Mouse (Mus musculus) CH12.LX (cell line): Measurements from ENCODE around the gene Sphk1. TPM values are rescaled to one million over a fixed set of nuclear protein-coding genes. Genes with fewer than 3 reads are reported as not detected.

Experiments used
- DNase-seq: peaks from one replicate; pipeline ENCODE4 v3.0.0-alpha.2; 2013; ENCODE audit errors: extremely low read depth
- H3K27ac ChIP-seq: 2 replicates; pipeline ENCODE4 v1.5.1; 2012; ENCODE audit warnings: low read depth, mild to moderate bottlenecking, control low read depth, moderate library complexity; ENCODE audit not compliant: insufficient read depth
- H3K27me3 ChIP-seq: replicated peaks from 2 replicates; pipeline ENCODE3; 2012; ENCODE audit warnings: inconsistent platforms
- H3K36me3 ChIP-seq, 2 experiments: replicated peaks in 1 of 2; 2 replicates each; pipeline versions ENCODE3 to v1.6.1; 2012; ENCODE audit warnings: inconsistent platforms in 1 of 2, low read length in 1 of 2, mild to moderate bottlenecking in 1 of 2, mixed read lengths in 1 of 2, moderate library complexity in 1 of 2; ENCODE audit not compliant: control insufficient read depth in 1 of 2, insufficient read depth in 1 of 2
- H3K4me1 ChIP-seq, 2 experiments: 2 replicates each; pipeline ENCODE4 v1.6.1; 2012; ENCODE audit warnings: inconsistent platforms in 1 of 2, moderate library complexity in 1 of 2; ENCODE audit not compliant: insufficient read depth in 2 of 2, control insufficient read depth in 1 of 2
- H3K4me2 ChIP-seq: 2 replicates; pipeline ENCODE4 v1.6.1; 2012; ENCODE audit warnings: low read depth, mild to moderate bottlenecking, control low read depth; ENCODE audit not compliant: poor library complexity, insufficient read depth, severe bottlenecking
- H3K4me3 ChIP-seq, 3 experiments: fragments of 150-350 bp in 1 of 3; sonication (generic) in 1 of 3; replicated peaks in 1 of 3; 2 replicates each; pipeline versions ENCODE3 to v1.5.1; 2011 to 2012; ENCODE audit warnings: low read depth in 2 of 3, low read length in 2 of 3, mild to moderate bottlenecking in 2 of 3, moderate library complexity in 2 of 3, control low read depth in 1 of 3, improper control_type of control experiment in 1 of 3, inconsistent platforms in 1 of 3, mixed read lengths in 1 of 3; ENCODE audit not compliant: poor library complexity in 1 of 3
- H3K79me2 ChIP-seq: replicated peaks from 2 replicates; pipeline ENCODE4 v1.6.1; 2012; ENCODE audit warnings: mild to moderate bottlenecking, moderate library complexity; ENCODE audit not compliant: control insufficient read depth, poor library complexity, insufficient read depth, severe bottlenecking; ENCODE audit errors: extremely low read depth
- H3K9ac ChIP-seq: 2 replicates; pipeline ENCODE4 v1.6.1; 2012; ENCODE audit warnings: low read depth, mild to moderate bottlenecking, control low read depth, moderate library complexity; ENCODE audit not compliant: insufficient read depth
- H3K9me3 ChIP-seq: replicated peaks from 2 replicates; pipeline ENCODE3; 2012; ENCODE audit warnings: low read length, inconsistent platforms, mixed read lengths
- BHLHE40 ChIP-seq: IDR thresholded peaks from 2 replicates; pipeline ENCODE4 v1.6.1; 2011; ENCODE audit warnings: mild to moderate bottlenecking, low read depth, low read length, improper control_type of control experiment
- CHD2 ChIP-seq: IDR thresholded peaks from 2 replicates; pipeline ENCODE4 v1.6.1; 2011; ENCODE audit warnings: low read length, improper control_type of control experiment
- ETS1 ChIP-seq: conservative IDR thresholded peaks from 2 replicates; pipeline ENCODE4 v1.6.1; 2012; ENCODE audit warnings: low read depth, mild to moderate bottlenecking, inconsistent platforms, low read length, improper control_type of control experiment, moderate library complexity
- IRF4 ChIP-seq: IDR thresholded peaks from 2 replicates; pipeline ENCODE4 v1.6.1; 2014; ENCODE audit warnings: low read depth, mild to moderate bottlenecking, inconsistent platforms, low read length, improper control_type of control experiment
- KAT2A ChIP-seq: IDR thresholded peaks from 2 replicates; pipeline ENCODE4 v1.6.1; 2012; ENCODE audit warnings: low read length, improper control_type of control experiment, inconsistent platforms; ENCODE audit not compliant: insufficient replicate concordance
- MAFK ChIP-seq: IDR thresholded peaks from 2 replicates; pipeline ENCODE4 v1.6.1; 2011; ENCODE audit warnings: low read length, improper control_type of control experiment; ENCODE audit not compliant: insufficient replicate concordance
- MAZ ChIP-seq: IDR thresholded peaks from 2 replicates; pipeline ENCODE4 v1.6.1; 2012; ENCODE audit warnings: low read depth, mild to moderate bottlenecking, inconsistent platforms, low read length, improper control_type of control experiment, moderate library complexity
- MEF2A ChIP-seq: IDR thresholded peaks from 2 replicates; pipeline ENCODE4 v1.6.1; 2014; ENCODE audit warnings: low read depth, mild to moderate bottlenecking, inconsistent platforms, low read length, improper control_type of control experiment, borderline replicate concordance
- MXI1 ChIP-seq: IDR thresholded peaks from 2 replicates; pipeline ENCODE4 v1.6.1; 2011; ENCODE audit warnings: mild to moderate bottlenecking, low read depth, low read length, improper control_type of control experiment
- NELFE ChIP-seq: IDR thresholded peaks from 2 replicates; pipeline ENCODE4 v1.6.1; 2011; ENCODE audit warnings: low read depth, low read length, improper control_type of control experiment
- PAX5 ChIP-seq: IDR thresholded peaks from 2 replicates; pipeline ENCODE4 v1.6.1; 2012; ENCODE audit warnings: low read length, inconsistent platforms, mixed read lengths
- POLR2A ChIP-seq: IDR thresholded peaks from 2 replicates; pipeline ENCODE4 v1.6.1; 2011; ENCODE audit warnings: low read depth, mild to moderate bottlenecking, improper control_type of control experiment, low read length
- POLR2AphosphoS2 ChIP-seq: IDR thresholded peaks from 2 replicates; pipeline ENCODE4 v1.6.1; 2011; ENCODE audit warnings: low read depth, low read length, improper control_type of control experiment
- RCOR1 ChIP-seq: conservative IDR thresholded peaks from 2 replicates; pipeline ENCODE4 v1.6.1; 2012; ENCODE audit warnings: low read depth, mild to moderate bottlenecking, inconsistent platforms, low read length, improper control_type of control experiment
- SIN3A ChIP-seq: IDR thresholded peaks from 2 replicates; pipeline ENCODE4 v1.6.1; 2012; ENCODE audit warnings: low read length, improper control_type of control experiment, inconsistent platforms
- SMC3 ChIP-seq: IDR thresholded peaks from 2 replicates; pipeline ENCODE4 v1.6.1; 2011; ENCODE audit warnings: low read depth, low read length, improper control_type of control experiment
- TBP ChIP-seq: conservative IDR thresholded peaks from 2 replicates; pipeline ENCODE4 v1.6.1; 2011; ENCODE audit warnings: low read depth, low read length, improper control_type of control experiment
- TCF12 ChIP-seq: IDR thresholded peaks from 2 replicates; pipeline ENCODE4 v1.6.1; 2014; ENCODE audit warnings: low read depth, mild to moderate bottlenecking, inconsistent platforms, low read length, improper control_type of control experiment
- UBTF ChIP-seq: IDR thresholded peaks from 2 replicates; pipeline ENCODE4 v1.6.1; 2012; ENCODE audit warnings: low read depth, mild to moderate bottlenecking, inconsistent platforms, low read length, improper control_type of control experiment, moderate library complexity
- USF1 ChIP-seq: IDR thresholded peaks from 2 replicates; pipeline ENCODE4 v1.6.1; 2014; ENCODE audit warnings: low read depth, mild to moderate bottlenecking, inconsistent platforms, low read length, improper control_type of control experiment
- ZKSCAN1 ChIP-seq: IDR thresholded peaks from 2 replicates; pipeline ENCODE4 v1.6.1; 2012; ENCODE audit warnings: low read depth, inconsistent platforms, low read length, improper control_type of control experiment, borderline replicate concordance
- ZMIZ1 ChIP-seq: IDR thresholded peaks from 2 replicates; pipeline ENCODE4 v1.6.1; 2012; ENCODE audit warnings: low read depth, mild to moderate bottlenecking, inconsistent platforms, low read length, improper control_type of control experiment
- dilution Hi-C: fragments of 300-500 bp; cut with MboI; formaldehyde crosslinking; loops from 2 replicates; pipeline ENCODE4 v1.14.3; 2020; ENCODE audit warnings: low sequenced_read_pairs; ENCODE audit not compliant: extremely low pct_unique_long_range_greater_than_20kb, extremely low pct_ligation_motif_present
- in situ Hi-C: fragments of 300-500 bp; cut with MboI; formaldehyde crosslinking; loops from 3 replicates; pipeline ENCODE4 v1.14.3; 2019; ENCODE audit warnings: low sequenced_read_pairs, low pct_ligation_motif_present, low pct_unique_long_range_greater_than_20kb, mixed read lengths
- polyA plus RNA-seq: library from polyadenylated mRNA; unstranded; fragments of >175 nt; gene quantifications from 2 replicates; pipeline ENCODE4 v1.2.1, GENCODE M21; 2012; ENCODE audit warnings: low read depth; ENCODE audit not compliant: insufficient read length
- total RNA-seq, 2 experiments: library from RNA; depleted of rRNA; stranded (reverse); fragments of 300-350 nt in 1 of 2; fragments of >200 nt in 1 of 2; gene quantifications; 2 replicates each; pipeline ENCODE4 v1.2.3; 2012 to 2014

The Sphk1 gene
- total and polyA plus RNA-seq, 3 experiments, result 0.50 to 2.1 (median 0.89) TPM

GRCm38 (mm10) chr11:116497313-116497712 lies 33.4 kb upstream of the Sphk1 start:
- H3K27me3 ChIP-seq, result no peaks in the 10 kb centered on the region
- H3K4me3 ChIP-seq, result no peak overlapping the region
- H3K27ac ChIP-seq, result no peak overlapping the region
- no peaks in the 10 kb centered on the region for H3K79me2 ChIP-seq
- H3K9me3 ChIP-seq, result peaks cover 2% of the 10 kb centered on the region
- no peak overlapping the region for H3K4me2 ChIP-seq
- dilution Hi-C loops, result no loop called here
- no peak overlapping the region for H3K9ac ChIP-seq
- TF ChIP-seq MAZ (no peak), POLR2AphosphoS2 (no peak), MEF2A (no peak), POLR2A (no peak), BHLHE40 (no peak)
- TF ChIP-seq, all 38 proteins: peak for 0
- in situ Hi-C loops, result loop anchor here (5.0 kb wide), 1 partner anchor 35 kb away; the partner anchor contains the start of gene Sphk1
- H3K36me3 ChIP-seq, result no peaks in the 10 kb centered on the region
- peaks cover 0 to 31% of the 10 kb centered on the region in 2 experiments; a peak in 2 of 4 replicates for H3K4me1 ChIP-seq
- DNase-seq, result no peak

DNA sequence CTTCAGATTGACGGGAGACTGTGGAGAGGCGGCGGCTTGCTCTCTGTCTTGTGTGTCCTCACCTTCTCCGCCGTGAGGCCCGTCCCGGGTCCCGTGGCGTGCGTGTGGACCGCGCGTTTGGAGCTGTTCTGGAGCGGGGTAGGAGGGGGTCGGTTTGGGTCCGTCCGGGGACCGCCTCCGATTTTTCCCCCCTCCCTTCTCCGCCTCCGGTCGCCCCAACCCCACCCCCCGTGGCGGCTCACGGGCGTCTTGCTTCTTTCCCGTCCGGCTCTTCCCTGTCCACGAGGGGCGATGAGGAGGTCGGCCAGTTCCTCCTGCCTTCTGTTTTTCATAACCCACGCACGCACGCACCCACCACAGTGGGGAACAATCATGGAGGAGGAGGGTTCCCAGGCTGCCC lies 32.1 kb upstream of the Sphk1 start:
- Histone ChIP-seq H3K36me3 (no peaks in the 10 kb centered on the region), H3K79me2 (no peaks in the 10 kb centered on the region), H3K4me2 (no peak overlapping the region), H3K9me3 (peaks cover 2% of the 10 kb centered on the region), H3K27ac (no peak overlapping the region), H3K27me3 (no peaks in the 10 kb centered on the region), H3K4me1 (peaks cover 0 to 31% of the 10 kb centered on the region in 2 experiments; a peak in 2 of 4 replicates), H3K4me3 (no peak overlapping the region), H3K9ac (no peak overlapping the region)
- dilution Hi-C loops (no loop called here), in situ Hi-C loops (loop anchor here (5.0 kb wide), 1 partner anchor 34 kb away; the partner anchor contains the start of gene Sphk1)
- no peak for DNase-seq
- TF ChIP-seq PAX5 (no peak), TBP (no peak), ZKSCAN1 (no peak), MAZ (no peak), USF1 (no peak), ZMIZ1 (no peak), ETS1 (no peak), POLR2A (no peak), NELFE (no peak), MAFK (no peak), KAT2A (no peak), TCF12 (no peak), UBTF (no peak), CHD2 (no peak), SMC3 (no peak), IRF4 (no peak), SIN3A (no peak), MXI1 (no peak), RCOR1 (no peak)
